Mouse (Mus musculus) monocyte, adult 2 months (primary cell): ENCODE results near the gene Cd207.
"Not testable (repeated sequence)": the region's sequence is repeated elsewhere in the genome, so short reads cannot be mapped to it uniquely, and the experiment has no call there.

Source experiments
- DNase-seq, 2 experiments: peaks; one replicate each; pipeline ENCODE4 v3.0.0; 2022; ENCODE audit warnings: low spot score in 2 of 2, low read depth in 1 of 2

Cd207 gene

GRCm38 (mm10) chr6:83699971-83700370 is 22.3 kb upstream of the Cd207 start:
- no peak for DNase-seq

- no peak for DNase-seq
These were observed 20.3 kb upstream of the Cd207 start for GRCm38 (mm10) chr6:83697932-83698331.

GRCm38 (mm10) chr6:83696684-83697083 is 19.0 kb upstream of the Cd207 start:
- no peak for DNase-seq

GRCm38 (mm10) chr6:83695731-83696130 is 18.1 kb upstream of the Cd207 start:
- no peak for DNase-seq

- no peak for DNase-seq
These were observed 16.2 kb upstream of the Cd207 start for GRCm38 (mm10) chr6:83693835-83694234.

- no peak for DNase-seq
These were observed 15.3 kb upstream of the Cd207 start for GRCm38 (mm10) chr6:83692962-83693361.

GRCm38 (mm10) chr6:83690936-83691335 is 13.3 kb upstream of the Cd207 start:
- no peak for DNase-seq

- no peak for DNase-seq
These were observed 12.6 kb upstream of the Cd207 start for GRCm38 (mm10) chr6:83690277-83690676.

GRCm38 (mm10) chr6:83689374-83689773 is 11.7 kb upstream of the Cd207 start:
- no peak for DNase-seq

- DNase-seq = peak in 1 of 2 experiments; percentile 19
These were observed 4.3 kb downstream of the Cd207 start for GRCm38 (mm10) chr6:83673395-83673794.

- no peak for DNase-seq
These were observed 12.6 kb downstream of the Cd207 start for GRCm38 (mm10) chr6:83665009-83665408.

GRCm38 (mm10) chr6:83660821-83661220 is 16.8 kb downstream of the Cd207 start:
- DNase-seq = no peak

GRCm38 (mm10) chr6:83656087-83656486 is 21.6 kb downstream of the Cd207 start, which contains the start of gene Clec4f:
Gene Clec4f, minus strand, starts transcription at chr6:83656187.
- no peak for DNase-seq

- no peak for DNase-seq
These were observed 30.9 kb downstream of the Cd207 start for GRCm38 (mm10) chr6:83646715-83647114.

GRCm38 (mm10) chr6:83635329-83635728 is 42.3 kb downstream of the Cd207 start:
- no peak for DNase-seq

GRCm38 (mm10) chr6:83634631-83635030 is 43.0 kb downstream of the Cd207 start:
- DNase-seq = not testable (repeated sequence)

GRCm38 (mm10) chr6:83634106-83634505 is 43.6 kb downstream of the Cd207 start:
- not testable (repeated sequence) for DNase-seq

- no peak for DNase-seq
These were observed 45.8 kb downstream of the Cd207 start for GRCm38 (mm10) chr6:83631815-83632214.

GRCm38 (mm10) chr6:83626781-83627180 is 50.9 kb downstream of the Cd207 start:
- no peak for DNase-seq
